Mouse (Mus musculus): ENCODE measurements around the gene Mafb.

- TF ChIP-seq POLR2A (IDR thresholded peaks at IDR 0.05; ENCODE audit: borderline replicate concordance, insufficient read depth, low read length) (no peak), CTCF (IDR thresholded peaks at IDR 0.05; ENCODE audit: borderline replicate concordance, insufficient read depth, low read depth, low read length) (no peak)
These were observed 21.7 kb upstream of the Mafb start for GRCm38 (mm10) chr2:160388596-160388995.
